Mouse (Mus musculus) skeletal muscle tissue, adult 2 months (tissue): ENCODE measurements at regions not wholly inside any gene's neighbourhood (a gene's known extent, or its start where the extent isn't known, plus 50 kb on each side); places are given as distances from the start of the nearest gene placed in this dataset.

ENCODE experiments used
- DNase-seq: peaks from one replicate; pipeline ENCODE4 v3.0.0-alpha.2; 2012; ENCODE audit warnings: low read depth, low spot score

DNA sequence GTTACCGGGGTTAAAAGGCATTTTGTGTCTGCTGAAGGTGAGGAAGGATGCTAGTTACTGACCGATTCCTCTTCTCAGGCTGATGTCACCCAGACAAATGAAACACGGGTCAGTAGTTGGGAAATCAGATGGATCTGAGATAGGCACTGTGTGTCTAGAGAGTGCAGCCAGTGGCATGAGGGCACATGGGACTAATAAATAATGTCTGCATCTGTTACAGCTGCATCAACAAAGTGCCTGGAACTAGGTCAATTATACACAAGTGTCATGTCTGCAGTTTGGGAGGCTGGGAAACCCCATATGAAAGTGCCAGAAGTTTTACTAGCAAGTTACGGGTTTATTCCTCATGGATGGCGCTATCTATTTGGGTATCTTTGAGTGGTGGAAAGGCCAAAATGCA, 68.8 kb downstream of the Cxcl12 start:
- peak; percentile 9 for DNase-seq

DNA sequence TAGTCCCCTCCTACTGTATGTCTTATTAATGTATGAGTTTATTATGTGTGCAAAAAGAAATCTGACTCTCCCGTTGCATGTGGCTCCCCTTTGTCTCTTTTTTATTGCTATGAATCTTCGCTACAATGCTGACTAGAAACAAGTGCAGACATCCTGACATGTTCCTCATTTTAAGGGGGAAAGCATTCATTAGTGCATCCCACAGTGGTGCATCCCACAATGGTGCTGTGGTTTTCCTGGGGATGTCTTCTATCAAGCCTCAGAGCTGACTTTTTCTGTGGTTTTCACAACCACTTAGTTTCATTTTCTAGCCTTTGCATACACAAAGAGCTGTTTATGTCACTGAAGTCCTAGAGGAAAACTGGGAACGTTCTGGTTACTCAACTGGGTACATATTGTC, 72.9 kb downstream of the Cxcl12 start:
- DNase-seq, result no peak

DNA sequence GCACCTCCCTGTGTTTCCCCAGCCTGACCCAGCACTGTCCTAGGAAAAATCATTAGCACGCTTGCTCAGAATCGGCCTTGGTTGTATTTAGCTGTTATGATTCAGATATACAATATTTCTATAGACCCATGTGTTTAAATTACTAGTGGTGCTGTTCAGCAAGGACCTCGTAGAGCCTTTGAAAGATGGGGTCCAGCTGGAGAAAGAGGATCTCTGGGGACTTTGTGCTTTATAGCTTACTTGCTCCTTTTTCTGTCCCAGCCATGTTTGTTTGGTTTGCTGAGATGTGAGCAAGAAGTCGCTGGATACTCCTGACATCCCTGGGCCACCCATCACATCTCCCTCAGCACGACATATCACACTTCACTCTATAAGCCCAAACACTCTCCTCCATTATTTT, 77.1 kb downstream of the Cxcl12 start:
- DNase-seq, result no peak

DNA sequence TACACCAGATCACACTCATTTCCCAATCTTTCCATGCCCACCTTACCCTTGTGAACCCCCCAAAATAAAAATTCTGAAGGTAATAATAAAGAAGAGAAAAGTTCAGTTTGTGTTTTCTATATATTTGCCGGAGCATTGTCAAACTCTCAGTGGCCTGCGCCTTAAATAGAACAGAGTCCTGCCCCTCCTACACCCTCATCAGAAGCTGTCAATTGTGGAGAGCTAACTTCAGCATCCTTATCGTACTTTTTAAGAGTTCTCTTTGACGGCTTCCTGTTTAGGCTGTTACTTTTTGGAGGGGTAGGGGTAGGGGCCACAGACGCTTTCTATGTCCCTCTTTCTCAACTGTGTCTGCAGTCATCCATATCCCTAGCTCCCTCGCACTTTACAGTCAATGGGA, 77.5 kb downstream of the Cxcl12 start:
- DNase-seq, result no peak

DNA sequence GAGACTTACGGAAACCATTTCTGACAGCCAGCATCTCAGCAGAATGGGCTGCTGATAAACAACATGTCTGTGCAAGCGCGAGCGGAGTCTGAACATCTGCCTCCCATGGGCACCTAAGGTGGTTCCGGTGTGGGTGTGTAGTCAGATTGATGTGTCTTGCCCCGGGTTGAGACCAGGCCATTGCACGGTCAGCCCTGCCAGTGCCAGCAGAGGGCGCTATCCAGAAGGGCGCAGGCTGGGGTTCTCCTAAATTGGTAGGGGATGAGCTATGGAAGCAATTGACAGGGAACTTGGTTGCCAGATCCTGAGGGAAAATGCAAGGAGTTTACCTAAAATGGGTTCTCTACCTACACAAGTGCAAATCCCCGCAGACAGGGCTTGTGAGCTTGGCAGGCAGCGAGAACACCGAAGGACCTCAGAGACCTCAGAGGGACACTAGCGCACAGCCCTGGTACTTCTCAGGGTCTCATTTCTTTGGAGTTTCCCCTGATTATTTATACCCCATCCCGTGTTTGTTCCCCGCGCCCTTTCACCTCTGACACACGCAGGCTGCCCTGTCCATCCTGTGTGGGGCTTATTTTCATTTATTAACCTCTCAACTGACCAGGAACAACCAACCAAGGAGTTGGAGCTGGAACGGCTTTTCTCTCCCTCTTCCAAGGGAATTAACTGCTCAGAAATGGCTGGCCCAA, 81.0 kb downstream of the Cxcl12 start:
- DNase-seq, result no peak

DNA sequence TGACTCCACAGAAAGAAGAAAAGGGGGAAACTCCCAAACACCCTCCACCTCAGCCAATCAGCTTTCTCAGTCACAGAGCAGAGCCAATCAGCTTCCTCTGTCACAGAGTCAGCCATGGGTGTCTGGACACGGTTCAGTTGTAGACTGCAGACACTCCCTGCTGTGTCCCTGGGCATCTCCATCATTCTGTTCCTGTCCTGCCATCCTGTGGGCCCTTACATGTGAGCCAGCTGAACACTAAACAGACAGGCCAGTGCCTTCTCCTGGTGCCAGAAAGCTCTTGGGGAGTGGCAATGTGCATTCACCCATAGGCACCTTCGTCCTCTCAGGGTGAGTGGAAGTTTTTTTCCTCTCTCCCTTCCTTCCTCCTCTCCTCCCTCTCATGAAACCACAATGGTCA, 81.7 kb downstream of the Cxcl12 start:
- no peak for DNase-seq

DNA sequence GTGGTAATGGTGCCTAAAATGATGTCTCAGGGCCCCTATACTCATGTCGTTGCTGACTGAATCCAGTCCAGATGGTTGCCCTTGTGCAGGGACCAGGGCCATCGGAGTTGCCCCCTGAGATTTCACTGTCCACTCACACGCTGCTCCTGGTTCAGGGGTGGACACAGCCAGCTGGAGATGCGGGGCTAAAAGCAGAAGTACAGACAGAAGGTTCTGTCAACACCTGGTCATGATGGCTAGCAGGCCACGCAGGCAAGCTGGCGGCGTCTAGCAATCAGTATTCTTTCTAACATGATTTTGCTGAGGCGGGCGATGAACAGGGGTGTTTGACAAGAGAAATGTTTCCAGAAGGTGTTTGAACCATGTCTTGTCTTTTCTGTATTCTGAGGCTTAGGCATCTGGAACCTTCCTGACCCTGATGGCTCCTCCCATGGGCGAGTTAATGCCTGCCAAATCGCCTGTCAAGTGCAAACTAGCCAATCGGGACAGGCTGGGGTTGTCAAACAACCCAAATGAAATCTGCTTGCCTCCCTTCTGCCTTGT, 83.1 kb downstream of the Cxcl12 start:
- DNase-seq, result no peak

DNA sequence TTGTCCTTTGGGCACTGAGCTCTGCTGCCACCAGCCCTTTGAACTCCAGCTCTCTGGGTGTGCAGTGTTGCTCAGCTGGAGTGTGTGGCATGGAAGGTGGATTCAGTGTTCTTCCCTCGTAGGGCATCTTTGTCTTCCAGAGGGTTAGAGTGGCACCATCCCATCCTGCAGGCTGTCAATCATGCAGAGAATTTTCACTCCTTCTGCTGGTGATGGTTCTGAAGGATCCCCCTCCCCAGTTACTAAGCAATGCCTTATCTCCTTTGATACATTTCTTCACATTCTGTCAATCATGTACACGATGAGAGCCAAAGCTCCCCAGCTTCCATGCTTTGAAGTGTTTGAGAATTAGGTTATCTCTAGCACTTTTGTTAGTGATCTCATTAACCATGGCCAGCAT, 84.0 kb downstream of the Cxcl12 start:
- no peak for DNase-seq

DNA sequence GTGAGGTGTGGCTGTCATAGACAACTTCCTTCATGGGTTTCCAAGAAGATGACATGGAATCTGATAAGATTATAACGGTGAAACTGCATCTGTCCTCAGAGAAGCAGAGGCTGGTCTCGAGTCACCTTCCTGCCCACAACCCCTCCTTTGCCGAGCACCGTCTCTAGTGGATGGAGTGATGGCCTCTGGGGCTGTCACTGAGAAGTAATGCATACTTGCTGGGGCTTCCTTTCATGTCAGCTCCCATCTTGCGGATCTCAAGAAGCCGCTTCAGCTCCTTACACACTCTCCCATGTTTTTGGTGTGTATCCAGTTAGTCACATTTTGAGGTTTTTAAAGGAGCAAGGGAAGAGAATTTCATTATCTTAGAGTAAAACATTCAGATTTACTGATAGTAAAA, 84.7 kb downstream of the Cxcl12 start:
- DNase-seq, result no peak

DNA sequence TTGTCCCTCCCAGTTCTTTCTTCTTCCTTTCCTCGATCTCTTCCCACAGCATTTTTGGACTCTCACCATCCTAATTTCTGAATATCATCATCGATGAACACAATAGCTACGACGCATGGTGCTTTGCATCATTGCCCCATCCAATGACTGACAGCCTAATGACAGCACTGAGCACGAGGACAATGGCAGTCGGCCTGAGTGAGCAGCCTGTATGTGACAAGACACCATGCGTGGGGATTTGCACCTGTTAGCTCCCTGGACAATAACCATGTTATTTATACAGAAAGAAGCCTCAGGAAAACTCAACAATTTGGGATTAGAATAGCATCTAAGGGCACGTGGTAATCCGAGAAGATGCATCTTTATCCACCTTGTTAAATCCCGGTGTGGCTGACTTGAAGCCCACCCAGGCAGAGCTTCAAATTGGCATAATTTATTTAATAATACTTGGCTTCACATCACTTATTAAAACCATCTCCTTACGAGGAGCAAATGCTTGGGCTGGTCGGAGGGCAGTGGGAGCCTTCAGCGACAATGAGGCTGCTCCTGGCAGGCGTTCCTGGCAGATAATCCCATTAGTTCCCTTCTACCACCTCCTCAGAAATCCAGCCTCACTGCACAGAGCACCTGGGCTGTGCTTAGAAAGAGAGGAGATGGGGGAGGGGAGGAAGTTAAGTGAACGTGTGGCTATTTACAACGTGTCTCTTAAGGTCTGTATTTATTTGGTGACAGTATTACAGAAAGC, 85.4 kb downstream of the Cxcl12 start:
- DNase-seq, result no peak

DNA sequence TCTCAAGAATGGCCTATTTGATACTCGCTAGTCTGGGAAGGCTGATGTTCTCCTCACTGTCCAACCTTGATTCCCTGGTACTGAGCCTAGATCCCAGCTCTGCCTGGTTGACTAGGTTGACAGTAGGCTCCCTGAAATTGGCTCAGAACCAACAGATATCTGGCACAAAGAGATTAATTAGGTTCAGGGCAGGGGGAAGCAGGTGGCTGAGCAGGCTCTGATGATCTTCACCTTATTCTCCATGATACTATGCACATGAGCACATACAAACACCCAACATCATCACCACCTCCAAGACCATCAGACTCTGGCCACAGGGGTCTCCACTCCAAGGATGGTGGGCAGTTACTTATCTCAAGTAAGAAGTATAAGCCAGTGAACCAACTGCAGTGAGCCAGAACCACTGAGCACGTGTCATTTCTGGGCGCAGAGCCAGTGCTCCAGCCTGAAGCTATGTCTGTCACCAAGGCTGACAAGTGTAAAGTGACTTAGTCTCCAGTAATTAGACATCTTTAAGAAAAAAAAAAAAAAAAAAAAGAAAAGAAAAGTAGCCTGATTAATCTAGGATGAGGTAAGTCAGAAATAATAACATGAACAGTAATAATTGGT, 86.4 kb downstream of the Cxcl12 start:
- no peak for DNase-seq

DNA sequence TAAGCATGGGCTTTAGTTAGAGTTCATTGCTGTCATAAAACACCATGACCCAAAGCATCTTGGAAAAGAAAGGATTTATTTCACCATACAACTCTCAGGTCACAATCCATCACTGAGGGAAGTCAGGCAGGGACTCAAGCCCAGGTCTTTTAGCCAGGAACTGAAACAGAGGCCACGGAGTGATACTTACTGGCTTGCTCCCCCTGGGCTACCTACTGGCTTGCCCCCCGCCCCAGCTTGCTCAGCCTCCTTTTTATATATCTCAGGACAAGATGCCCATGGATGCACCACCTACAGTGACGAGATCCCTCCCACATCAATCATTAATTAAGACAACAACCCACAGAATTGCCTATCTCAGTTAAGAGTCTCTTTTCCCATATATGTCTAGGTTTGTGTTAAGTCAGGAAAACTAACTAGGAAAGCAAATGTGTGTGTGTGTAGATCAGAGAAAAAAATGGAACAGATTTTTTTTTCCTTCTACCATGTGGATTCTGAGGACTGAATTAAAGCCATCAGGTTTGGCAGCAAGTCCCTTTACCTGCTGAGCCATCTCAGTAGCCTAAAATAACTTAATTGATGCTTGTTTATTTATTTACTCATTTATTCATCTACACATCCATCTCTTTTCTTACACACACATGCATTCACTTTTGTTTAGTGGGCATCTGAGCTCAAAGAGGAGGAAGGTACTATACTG, 87.2 kb downstream of the Cxcl12 start:
- DNase-seq, result no peak

DNA sequence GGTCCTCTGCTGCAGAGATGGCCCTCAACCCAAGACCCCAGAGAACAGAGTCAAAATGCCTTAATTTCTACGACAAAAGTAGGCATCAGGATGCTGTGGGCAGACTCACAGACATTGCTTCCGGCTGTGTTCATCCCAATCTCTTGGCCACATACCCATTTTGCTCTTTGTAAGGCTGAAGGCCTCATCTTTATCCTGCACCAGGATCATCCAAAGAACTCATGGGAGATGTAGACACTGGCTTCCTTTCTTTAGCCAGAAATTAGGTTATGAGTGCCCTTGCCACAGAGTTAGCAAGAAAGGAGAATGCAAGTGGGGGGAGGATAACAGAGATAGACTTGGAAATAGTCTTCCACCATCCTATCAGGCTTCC, 87.8 kb downstream of the Cxcl12 start:
- no peak for DNase-seq

DNA sequence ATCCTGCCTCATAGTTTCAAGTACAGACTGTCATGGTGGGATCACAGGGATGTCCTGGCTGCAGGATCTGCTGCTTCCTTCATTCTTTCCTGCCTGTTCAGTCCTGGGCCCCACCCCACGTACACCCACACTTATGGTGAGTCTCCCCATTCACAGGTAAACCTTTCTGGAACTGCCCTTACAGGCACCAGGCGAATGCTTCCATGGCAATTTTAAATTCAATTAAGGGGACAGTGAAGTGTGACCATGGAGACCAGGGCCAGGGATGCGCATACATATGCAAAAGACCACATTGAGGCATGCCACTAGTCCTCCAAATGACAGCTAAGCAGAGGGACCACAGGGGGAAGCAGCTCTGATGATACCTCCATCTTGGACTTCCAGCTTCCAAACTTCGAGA, 89.3 kb downstream of the Cxcl12 start:
- no peak for DNase-seq

DNA sequence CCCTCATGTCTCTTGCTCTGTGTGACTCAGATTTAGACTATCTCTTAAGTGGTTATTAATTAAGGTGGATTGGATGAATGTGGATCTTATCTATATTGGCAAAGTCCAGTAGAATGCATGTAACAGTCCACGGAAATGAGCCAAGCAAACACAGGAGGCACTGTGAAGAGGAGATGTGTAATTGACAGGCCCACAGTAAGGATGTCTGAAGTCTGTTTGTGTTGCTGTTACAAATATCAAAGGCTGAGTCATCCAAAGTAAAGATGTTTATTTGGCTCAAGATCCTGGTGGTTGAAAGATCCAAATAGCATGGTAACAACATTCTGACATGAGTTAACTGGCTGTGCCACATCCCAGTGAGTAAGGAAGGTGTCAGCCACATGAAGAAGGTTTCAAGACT, 99.6 kb downstream of the Cxcl12 start:
- DNase-seq, result no peak

DNA sequence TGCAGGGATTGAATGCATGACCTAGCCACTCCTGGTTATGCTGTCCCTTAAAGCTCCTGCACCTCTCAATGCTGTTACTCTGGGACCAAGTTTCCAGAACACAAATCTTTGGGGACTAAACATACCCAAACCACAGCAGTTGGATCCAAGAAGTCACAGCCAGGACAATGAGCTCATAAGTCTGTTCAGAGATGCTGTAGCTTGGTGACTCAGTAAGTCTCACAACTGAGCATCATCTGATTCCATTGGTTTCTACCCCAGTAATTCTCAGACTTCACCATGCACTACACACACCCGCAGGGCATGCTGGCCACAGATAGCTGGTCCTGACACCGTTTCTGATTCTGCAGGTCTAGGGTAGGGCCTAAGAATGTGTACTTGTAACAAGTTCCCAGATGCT, 100.0 kb downstream of the Cxcl12 start:
- DNase-seq, result no peak

DNA sequence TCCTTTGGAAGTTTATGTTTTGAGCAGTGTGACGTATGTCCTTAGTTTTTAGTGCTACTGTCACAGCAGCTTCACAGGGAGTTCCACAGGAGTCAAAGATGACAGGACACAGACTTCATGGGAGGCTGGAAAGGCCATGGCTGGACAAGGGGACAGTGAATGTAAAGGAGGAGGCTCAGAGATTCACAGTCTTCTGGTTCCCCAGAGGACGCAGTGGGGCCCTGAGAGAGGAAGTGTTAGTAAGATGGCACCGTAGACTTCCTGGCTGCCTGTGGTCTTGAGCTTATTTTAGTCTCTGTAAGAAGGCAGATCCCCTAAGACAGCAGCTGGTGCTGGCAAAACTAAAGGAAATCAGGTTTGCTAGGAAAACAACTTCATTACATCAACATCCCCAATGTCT, 101.9 kb downstream of the Cxcl12 start:
- no peak for DNase-seq

DNA sequence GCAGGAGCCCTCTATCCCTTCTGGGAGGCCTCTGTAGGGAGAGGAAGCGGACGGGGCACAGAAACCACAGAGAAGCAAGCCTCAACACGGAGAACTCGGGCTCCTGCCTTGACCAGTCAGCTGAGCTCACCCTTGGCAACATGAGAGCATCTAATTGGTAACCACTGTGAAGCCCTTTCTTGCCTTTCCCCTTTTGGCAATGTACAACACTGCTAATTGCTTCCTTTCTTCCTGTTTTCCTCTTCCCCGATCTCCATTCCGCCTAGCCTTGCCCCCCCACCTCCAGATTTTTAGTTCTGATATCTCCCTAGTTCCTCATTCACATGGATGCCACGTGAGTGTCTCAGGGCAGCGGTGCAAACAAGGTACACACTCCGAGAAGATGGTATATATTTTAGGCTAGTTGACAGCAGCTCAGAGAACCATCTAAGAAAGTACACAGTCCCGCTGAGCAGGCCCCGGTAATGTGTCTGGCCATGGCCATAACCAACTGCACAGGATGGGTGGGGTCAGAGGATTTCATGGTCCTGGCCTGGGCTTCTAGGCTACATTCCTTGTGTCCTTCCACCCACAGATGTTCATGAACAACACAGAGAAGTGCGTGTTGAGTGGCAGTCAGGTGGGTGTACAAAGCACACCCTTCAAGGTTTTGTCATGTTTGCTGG, 103.4 kb downstream of the Cxcl12 start:
- DNase-seq, result peak; percentile 22

DNA sequence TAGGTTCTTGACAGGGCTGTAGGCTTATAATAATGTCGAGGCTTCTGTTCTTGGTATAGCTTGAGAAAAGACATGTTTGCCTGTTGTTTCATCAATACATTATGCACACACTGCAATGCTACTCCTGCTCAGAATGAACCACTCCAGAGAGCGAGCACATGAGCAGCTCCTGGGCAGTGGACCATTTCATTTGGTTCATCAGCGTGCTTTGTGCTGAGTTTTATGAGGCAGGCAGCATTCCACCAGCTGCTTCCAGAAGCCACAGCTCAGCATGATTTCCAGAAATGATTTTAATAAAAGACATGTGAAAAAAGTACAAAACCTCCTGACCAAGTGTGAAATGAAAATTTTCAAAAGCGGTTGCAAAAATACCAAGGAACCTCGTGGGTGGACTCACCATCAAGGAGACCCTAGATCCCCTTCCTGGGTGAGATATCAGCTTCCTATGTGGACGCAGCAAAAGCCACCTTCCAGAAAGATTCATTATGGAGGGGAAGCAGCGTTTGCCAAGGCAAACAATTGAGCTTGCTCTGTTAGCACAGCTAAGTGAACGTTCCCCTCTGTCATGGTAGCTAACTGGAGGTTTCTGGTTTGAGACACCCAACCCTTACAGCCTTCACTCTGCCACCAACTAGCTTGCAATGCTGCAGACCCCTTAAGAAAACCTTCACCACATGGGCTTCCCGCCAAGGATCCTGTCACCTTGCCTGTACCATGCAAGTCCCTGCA, 104.1 kb downstream of the Cxcl12 start:
- DNase-seq, result peak; percentile 40

DNA sequence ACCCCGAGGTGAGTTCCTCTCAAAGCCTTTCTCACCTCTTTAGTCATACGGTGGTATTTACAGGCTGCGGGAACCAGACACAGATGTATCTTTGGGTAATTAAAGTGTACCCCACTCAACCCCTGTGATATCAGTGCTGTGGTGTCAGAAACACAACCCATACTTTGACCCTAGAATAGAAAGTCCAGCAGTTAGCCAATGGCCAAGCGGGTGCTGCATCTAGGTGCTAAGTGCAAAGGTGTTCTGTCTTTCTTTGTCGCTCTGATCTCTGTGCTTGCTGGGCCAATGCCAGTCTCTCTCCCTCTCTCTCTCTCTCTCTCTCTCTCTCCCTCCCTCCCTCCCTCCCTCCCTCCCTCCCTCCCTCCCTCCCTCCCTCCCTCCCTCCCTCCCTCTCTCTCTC, 107.6 kb downstream of the Cxcl12 start:
- DNase-seq, result no peak

DNA sequence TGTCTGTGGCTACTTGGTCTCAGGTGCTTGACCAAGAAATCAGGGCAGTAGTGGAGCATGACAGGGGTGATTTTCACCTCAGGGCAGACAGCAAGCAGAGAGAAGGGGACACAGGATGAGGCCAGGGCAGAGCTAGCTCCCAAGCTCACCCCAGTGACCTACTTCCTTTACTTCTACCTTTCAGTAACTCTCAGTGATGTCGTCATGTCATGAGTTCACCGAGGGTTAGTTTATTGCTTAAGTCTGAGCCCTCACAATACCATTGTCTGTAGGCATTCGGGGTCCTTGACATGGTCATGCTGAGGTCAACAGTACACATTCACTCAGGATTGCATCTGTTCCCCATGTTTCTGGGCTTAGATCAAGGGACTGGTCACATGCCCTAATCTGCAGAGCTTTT, 108.5 kb downstream of the Cxcl12 start:
- no peak for DNase-seq
